25 mouse cellular contexts compared by ENCODE assay signal in the genomic region with DNA sequence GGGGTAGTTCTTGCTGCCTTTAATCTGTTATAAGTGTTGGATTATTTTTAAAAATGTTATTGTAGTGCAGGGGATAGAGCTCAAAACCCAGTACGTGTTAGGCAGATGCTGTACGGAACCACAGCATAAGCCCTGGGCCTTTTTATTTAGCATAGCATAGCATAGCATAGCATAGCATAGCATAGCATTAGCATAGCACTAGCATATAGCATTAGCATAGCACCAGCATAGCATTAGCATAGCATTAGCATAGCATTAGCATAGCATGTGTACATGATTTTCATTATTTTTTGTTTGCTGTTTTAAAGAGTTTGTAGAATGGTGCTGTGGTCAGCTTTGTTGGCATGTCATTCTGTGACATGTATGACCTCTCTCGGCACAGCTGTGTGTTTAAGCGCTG. TPM values are rescaled to one million over a fixed set of nuclear protein-coding genes. Genes with fewer than 3 reads are reported as not detected.
A peak's percentile ranks its signal among the peaks of the same experiment; 100 is the strongest.
DNase-seq lines count a peak whose midpoint lies in the region; ATAC-seq and TF ChIP-seq lines count a peak whose summit lies in the region.
"Had no signal": no experiment of that assay in that cellular context is flagged by ENCODE, and none has a peak within 500 bp of the region (broad histone marks: within the 10 kb centered on the region; RNA-seq: fewer than 3 reads in every experiment).

No protein-coding gene starts in this region.

- H3K9ac ChIP-seq in forebrain, embryonic 13.5 days = no peak overlapping the region
- H3K9ac ChIP-seq in forebrain, embryonic 11.5 days (ENCODE audit: low read length) = no peak overlapping the region
- no peak overlapping the region for H3K9ac ChIP-seq in liver, postnatal 0 days (replicated peaks)
- H3K9ac ChIP-seq in liver, embryonic 11.5 days (ENCODE audit: low read depth, low read length) = no peak overlapping the region
- H3K9ac ChIP-seq: embryonic facial prominence, embryonic 15.5 days; heart, embryonic 15.5 days; hindbrain, embryonic 14.5 days had no signal

- no peaks in the 10 kb centered on the region for H3K4me1 ChIP-seq in forebrain, embryonic 13.5 days
- no peaks in the 10 kb centered on the region for H3K4me1 ChIP-seq in forebrain, embryonic 11.5 days (replicated peaks; ENCODE audit: control insufficient read depth, insufficient read depth, low read length)
- H3K4me1 ChIP-seq in liver, postnatal 0 days (ENCODE audit: insufficient read depth) = peaks cover 7% of the 10 kb centered on the region; the same call in 1 of the 2 replicates
- no peaks in the 10 kb centered on the region; the same call in 1 of the 2 replicates for H3K4me1 ChIP-seq in liver, embryonic 11.5 days (replicated peaks; ENCODE audit: control insufficient read depth, insufficient read depth, low read length)
- H3K4me1 ChIP-seq: embryonic facial prominence, embryonic 15.5 days; heart, embryonic 15.5 days had no signal

- no peak overlapping the region for H3K4me3 ChIP-seq in forebrain, embryonic 13.5 days
- no peak overlapping the region for H3K4me3 ChIP-seq in forebrain, embryonic 11.5 days (ENCODE audit: low read depth, low read length)
- no peak overlapping the region for H3K4me3 ChIP-seq in liver, postnatal 0 days (ENCODE audit: low read depth, low read length)
- no peak overlapping the region for H3K4me3 ChIP-seq in liver, embryonic 11.5 days (ENCODE audit: low read depth, low read length)
- H3K4me3 ChIP-seq: embryonic facial prominence, embryonic 15.5 days; erythroblast, embryonic 14.5 days; heart, adult 2 months; heart, embryonic 15.5 days had no signal

- H3K9me3 ChIP-seq in forebrain, embryonic 13.5 days (replicated peaks) = no peaks in the 10 kb centered on the region
- H3K9me3 ChIP-seq in forebrain, embryonic 11.5 days (ENCODE audit: control insufficient read depth, low read length) = no peaks in the 10 kb centered on the region
- no peaks in the 10 kb centered on the region for H3K9me3 ChIP-seq in liver, postnatal 0 days (ENCODE audit: low read length)
- H3K9me3 ChIP-seq in liver, embryonic 11.5 days (ENCODE audit: control insufficient read depth, low read length) = no peaks in the 10 kb centered on the region
- H3K9me3 ChIP-seq: embryonic facial prominence, embryonic 15.5 days; G1E; heart, embryonic 15.5 days had no signal

- no peak for TF ChIP-seq CTCF in liver, postnatal 0 days (IDR thresholded peaks at IDR 0.05; ENCODE audit: low read depth)
- no peak for TF ChIP-seq CTCF in brain, embryonic 14.5 days (IDR thresholded peaks at IDR 0.05; ENCODE audit: borderline replicate concordance, extremely low read depth, insufficient read depth, insufficient read length)

- 78% methylated on average over 4 of the region's 4 CpGs for WGBS in forebrain, embryonic 13.5 days
- 91% methylated on average over 4 of the region's 4 CpGs for WGBS in forebrain, embryonic 11.5 days
- WGBS in liver, postnatal 0 days (ENCODE audit: insufficient replicate concordance) = 89% methylated on average over 4 of the region's 4 CpGs
- 91% methylated on average over 4 of the region's 4 CpGs for WGBS in liver, embryonic 11.5 days

- ATAC-seq in forebrain, embryonic 13.5 days = peak; percentile 54
- no peak for ATAC-seq in forebrain, embryonic 11.5 days (replicated peaks; ENCODE audit: low FRiP score)
- ATAC-seq in frontal cortex, adult (ENCODE audit: low TSS enrichment) = peak; percentile 36
- no peak for ATAC-seq in liver, postnatal 0 days
- no peak for ATAC-seq in liver, embryonic 11.5 days (replicated peaks; ENCODE audit: low FRiP score)
- ATAC-seq: CD4-positive, CD25-positive, alpha-beta regulatory T cell, adult 4 months; intestine, embryonic 16.5 days had no signal

- no peak overlapping the region for H3K27ac ChIP-seq in forebrain, embryonic 13.5 days
- no peak overlapping the region for H3K27ac ChIP-seq in forebrain, embryonic 11.5 days (ENCODE audit: low read depth, low read length)
- peak overlapping the region; percentile 4; the same call in 1 of the 2 replicates for H3K27ac ChIP-seq in liver, postnatal 0 days (ENCODE audit: low read depth)
- no peak overlapping the region for H3K27ac ChIP-seq in liver, embryonic 11.5 days (ENCODE audit: low read depth, low read length)
- H3K27ac ChIP-seq: embryonic facial prominence, embryonic 15.5 days; heart, adult 2 months; heart, embryonic 15.5 days; hindbrain, embryonic 14.5 days had no signal

- no peak for TF ChIP-seq POLR2A in brain, embryonic 14.5 days (IDR thresholded peaks at IDR 0.05; ENCODE audit: borderline replicate concordance, extremely low read depth, insufficient read depth, insufficient read length, poor library complexity, severe bottlenecking)

- no peaks in the 10 kb centered on the region for H3K27me3 ChIP-seq in forebrain, embryonic 13.5 days
- no peaks in the 10 kb centered on the region for H3K27me3 ChIP-seq in forebrain, embryonic 11.5 days (ENCODE audit: control insufficient read depth, insufficient read depth, low read length)
- no peaks in the 10 kb centered on the region for H3K27me3 ChIP-seq in liver, postnatal 0 days (ENCODE audit: insufficient read depth, low read length)
- H3K27me3 ChIP-seq in liver, embryonic 11.5 days (replicated peaks; ENCODE audit: control insufficient read depth, insufficient read depth, low read length) = no peaks in the 10 kb centered on the region
- H3K27me3 ChIP-seq: embryonic facial prominence, embryonic 15.5 days; heart, embryonic 15.5 days had no signal

- DNase-seq in forebrain, embryonic 11.5 days (ENCODE audit: low spot score) = no peak
- DNase-seq in frontal cortex, adult 2 months (ENCODE audit: extremely low spot score in 1 of 2, low spot score in 1 of 2) = no peak
- DNase-seq in liver, postnatal 0 days = no peak
- DNase-seq in liver, embryonic 11.5 days (ENCODE audit: low spot score) = no peak
- peak; percentile 9 for DNase-seq in brain, embryonic 14.5 days (ENCODE audit: low read depth)
- DNase-seq: adrenal gland, adult 8-10 months; adrenal gland, postnatal 36 days; B cell, adult 2 months; cerebellum, adult 11 months; cerebellum, adult 8-10 months; cerebellum, postnatal 14 days; embryo, embryonic 11 days; gastrocnemius, postnatal 14 days; heart, adult 2 months; heart, postnatal 14 days had no signal

- peaks cover 58% of the 10 kb centered on the region for H3K36me3 ChIP-seq in forebrain, embryonic 13.5 days (ENCODE audit: poor library complexity, severe bottlenecking)
- no peaks in the 10 kb centered on the region for H3K36me3 ChIP-seq in forebrain, embryonic 11.5 days (ENCODE audit: control insufficient read depth, insufficient read depth, low read length)
- peaks cover 47% of the 10 kb centered on the region for H3K36me3 ChIP-seq in liver, postnatal 0 days (replicated peaks; ENCODE audit: insufficient read depth, low read length)
- H3K36me3 ChIP-seq in liver, embryonic 11.5 days (ENCODE audit: control insufficient read depth, insufficient read depth, low read length) = peaks cover 2% of the 10 kb centered on the region; the same call in 1 of the 2 replicates

- TF ChIP-seq EP300 in liver, postnatal 0 days (IDR thresholded peaks at IDR 0.05; ENCODE audit: low read depth) = no peak

- H3K4me2 ChIP-seq in forebrain, embryonic 13.5 days = no peak overlapping the region
- H3K4me2 ChIP-seq in forebrain, embryonic 11.5 days (ENCODE audit: low read depth, low read length, severe bottlenecking) = no peak overlapping the region
- H3K4me2 ChIP-seq in liver, postnatal 0 days (ENCODE audit: low read depth, low read length) = no peak overlapping the region
- no peak overlapping the region for H3K4me2 ChIP-seq in liver, embryonic 11.5 days
- H3K4me2 ChIP-seq: embryonic facial prominence, embryonic 15.5 days; heart, embryonic 11.5 days; heart, embryonic 15.5 days; hindbrain, embryonic 14.5 days had no signal

RNA-seq across cellular contexts. Expression of a gene that starts 4.4 kb away (rescaled TPM):
- 10.1 and 10.4 TPM in 2 replicates for polyA plus RNA-seq in forebrain, embryonic 13.5 days (2015; fragmentation: Nextera tagmentation; extraction: Ambion mirVana)
- 12.7 and 12.9 TPM in 2 replicates for polyA plus RNA-seq in forebrain, embryonic 11.5 days (2014; fragmentation: Nextera tagmentation; extraction: Ambion mirVana)
- polyA plus RNA-seq in frontal cortex, adult 2 months (2012; rRNA removed) = 5.6 and 6.4 TPM in 2 replicates
- 4.9 and 5.7 TPM in 2 replicates for polyA plus RNA-seq in liver, postnatal 0 days (2015; fragmentation: Nextera tagmentation; extraction: Ambion mirVana)
- 7.3 and 7.9 TPM in 2 replicates for polyA plus RNA-seq in liver, embryonic 11.5 days (2014; fragmentation: Nextera tagmentation; extraction: Ambion mirVana)
- polyA plus RNA-seq in brain, embryonic 14.5 days (2012; rRNA removed) = 6.5 and 7.7 TPM in 2 replicates

RNA-seq across cellular contexts. Expression of a gene that starts 51.8 kb away (rescaled TPM):
- 51.8 and 55.3 TPM in 2 replicates for polyA plus RNA-seq in forebrain, embryonic 13.5 days (2015; fragmentation: Nextera tagmentation; extraction: Ambion mirVana)
- 48.0 and 54.2 TPM in 2 replicates for polyA plus RNA-seq in forebrain, embryonic 11.5 days (2014; fragmentation: Nextera tagmentation; extraction: Ambion mirVana)
- polyA plus RNA-seq in frontal cortex, adult 2 months (2012; rRNA removed) = 124 and 134 TPM in 2 replicates
- 11.5 and 12.3 TPM in 2 replicates for polyA plus RNA-seq in liver, postnatal 0 days (2015; fragmentation: Nextera tagmentation; extraction: Ambion mirVana)
- 30.1 and 31.8 TPM in 2 replicates for polyA plus RNA-seq in liver, embryonic 11.5 days (2014; fragmentation: Nextera tagmentation; extraction: Ambion mirVana)
- polyA plus RNA-seq in brain, embryonic 14.5 days (2012; rRNA removed) = 103 and 105 TPM in 2 replicates

Comparison
In these comparisons a context has a peak if more than half of its experiments do, and no peak if none do; other contexts are left out.
1. ATAC-seq: peak in forebrain, embryonic 13.5 days (single experiment) and frontal cortex, adult (single experiment); none in forebrain, embryonic 11.5 days (single experiment), liver, postnatal 0 days (single experiment) and liver, embryonic 11.5 days (single experiment).